Mouse (Mus musculus) megakaryocyte, embryonic 14.5 days (primary cell): ENCODE measurements at regions not wholly inside any gene's neighbourhood (a gene's known extent, or its start where the extent isn't known, plus 50 kb on each side); places are given as distances from the start of the nearest gene placed in this dataset.

Experiments used
- H3K27me3 ChIP-seq: replicated peaks from 2 replicates; pipeline ENCODE3; 2012; ENCODE audit warnings: inconsistent platforms
- H3K36me3 ChIP-seq: replicated peaks from 2 replicates; pipeline ENCODE3; 2012; ENCODE audit warnings: low read length, inconsistent platforms, mixed read lengths
- H3K4me1 ChIP-seq: 2 replicates; pipeline ENCODE4 v1.6.1; 2012; ENCODE audit warnings: inconsistent platforms
- H3K4me3 ChIP-seq: replicated peaks from 2 replicates; pipeline ENCODE3; 2012; ENCODE audit warnings: moderate library complexity, mild to moderate bottlenecking, inconsistent platforms
- H3K9me3 ChIP-seq: 2 replicates; pipeline ENCODE4 v1.6.1; 2012; ENCODE audit warnings: inconsistent platforms
- FLI1 ChIP-seq: IDR thresholded peaks from 2 replicates; pipeline ENCODE4 v1.6.1; 2012; ENCODE audit warnings: low read length, inconsistent platforms, mixed read lengths
- GATA1 ChIP-seq: IDR thresholded peaks from 3 replicates; pipeline ENCODE4 v1.6.1; 2012; ENCODE audit warnings: mixed read lengths, low read length, inconsistent platforms, borderline replicate concordance

GRCm38 (mm10) chr7:34507858-34508257 lies 114.7 kb upstream of the Lsm14a start:
- peaks cover 10% of the 10 kb centered on the region for H3K9me3 ChIP-seq
- no peak for TF ChIP-seq FLI1
- H3K36me3 ChIP-seq = no peaks in the 10 kb centered on the region
- H3K27me3 ChIP-seq = no peaks in the 10 kb centered on the region
- H3K4me1 ChIP-seq = no peaks in the 10 kb centered on the region
- H3K4me3 ChIP-seq = no peak overlapping the region

- H3K36me3 ChIP-seq = no peaks in the 10 kb centered on the region
- TF ChIP-seq FLI1 (no peak), GATA1 (no peak)
- H3K4me1 ChIP-seq = no peaks in the 10 kb centered on the region
- H3K4me3 ChIP-seq = no peak overlapping the region
- H3K9me3 ChIP-seq = peaks cover 14% of the 10 kb centered on the region
- H3K27me3 ChIP-seq = no peaks in the 10 kb centered on the region
Measured at GRCm38 (mm10) chr7:34506816-34507215, 113.7 kb upstream of the Lsm14a start.

GRCm38 (mm10) chr7:34493892-34494291 lies 100.8 kb upstream of the Lsm14a start:
- Histone ChIP-seq H3K9me3 (peaks cover 15% of the 10 kb centered on the region), H3K4me1 (no peaks in the 10 kb centered on the region), H3K27me3 (no peaks in the 10 kb centered on the region), H3K36me3 (no peaks in the 10 kb centered on the region), H3K4me3 (no peak overlapping the region)
- TF ChIP-seq GATA1 (no peak), FLI1 (no peak)

GRCm38 (mm10) chr7:34484908-34485598 lies 91.9 kb upstream of the Lsm14a start:
- Histone ChIP-seq H3K27me3 (no peaks in the 10 kb centered on the region), H3K4me3 (no peak overlapping the region), H3K4me1 (no peaks in the 10 kb centered on the region), H3K9me3 (peaks cover 27% of the 10 kb centered on the region), H3K36me3 (no peaks in the 10 kb centered on the region)
- TF ChIP-seq FLI1 (no peak), GATA1 (no peak)

- peaks cover 19% of the 10 kb centered on the region for H3K9me3 ChIP-seq
- H3K4me3 ChIP-seq = no peak overlapping the region
- no peaks in the 10 kb centered on the region for H3K36me3 ChIP-seq
- H3K27me3 ChIP-seq = no peaks in the 10 kb centered on the region
- H3K4me1 ChIP-seq = no peaks in the 10 kb centered on the region
- TF ChIP-seq FLI1 = no peak
- no peak for TF ChIP-seq GATA1
Measured at GRCm38 (mm10) chr7:34483368-34483767, 90.3 kb upstream of the Lsm14a start.

GRCm38 (mm10) chr7:34480771-34481170 lies 87.7 kb upstream of the Lsm14a start:
- H3K36me3 ChIP-seq = no peaks in the 10 kb centered on the region
- no peak for TF ChIP-seq FLI1
- TF ChIP-seq GATA1 = no peak
- H3K9me3 ChIP-seq = peaks cover 18% of the 10 kb centered on the region
- no peak overlapping the region for H3K4me3 ChIP-seq
- no peaks in the 10 kb centered on the region for H3K4me1 ChIP-seq
- H3K27me3 ChIP-seq = no peaks in the 10 kb centered on the region

GRCm38 (mm10) chr7:34471003-34471402 lies 77.9 kb upstream of the Lsm14a start:
- H3K4me3 ChIP-seq = no peak overlapping the region
- H3K36me3 ChIP-seq = no peaks in the 10 kb centered on the region
- H3K9me3 ChIP-seq = no peaks in the 10 kb centered on the region
- no peak for TF ChIP-seq GATA1
- TF ChIP-seq FLI1 = no peak
- H3K4me1 ChIP-seq = no peaks in the 10 kb centered on the region
- H3K27me3 ChIP-seq = no peaks in the 10 kb centered on the region

- TF ChIP-seq FLI1 (no peak), GATA1 (no peak)
- Histone ChIP-seq H3K27me3 (no peaks in the 10 kb centered on the region), H3K4me1 (no peaks in the 10 kb centered on the region), H3K36me3 (no peaks in the 10 kb centered on the region), H3K4me3 (no peak overlapping the region), H3K9me3 (peaks cover 15% of the 10 kb centered on the region)
Measured at GRCm38 (mm10) chr7:34462069-34462468, 69.0 kb upstream of the Lsm14a start.

GRCm38 (mm10) chr7:34459834-34460495 lies 66.8 kb upstream of the Lsm14a start:
- H3K27me3 ChIP-seq = no peaks in the 10 kb centered on the region
- H3K36me3 ChIP-seq = no peaks in the 10 kb centered on the region
- peaks cover 15% of the 10 kb centered on the region for H3K9me3 ChIP-seq
- H3K4me1 ChIP-seq = no peaks in the 10 kb centered on the region
- H3K4me3 ChIP-seq = no peak overlapping the region
- TF ChIP-seq FLI1 (no peak), GATA1 (no peak)

GRCm38 (mm10) chr7:34458851-34459250 lies 65.7 kb upstream of the Lsm14a start:
- Histone ChIP-seq H3K27me3 (no peaks in the 10 kb centered on the region), H3K9me3 (peaks cover 22% of the 10 kb centered on the region), H3K4me3 (no peak overlapping the region), H3K36me3 (no peaks in the 10 kb centered on the region), H3K4me1 (no peaks in the 10 kb centered on the region)
- no peak for TF ChIP-seq GATA1
- TF ChIP-seq FLI1 = no peak
